8 mouse cellular contexts compared by ENCODE assay signal in the genomic region with DNA sequence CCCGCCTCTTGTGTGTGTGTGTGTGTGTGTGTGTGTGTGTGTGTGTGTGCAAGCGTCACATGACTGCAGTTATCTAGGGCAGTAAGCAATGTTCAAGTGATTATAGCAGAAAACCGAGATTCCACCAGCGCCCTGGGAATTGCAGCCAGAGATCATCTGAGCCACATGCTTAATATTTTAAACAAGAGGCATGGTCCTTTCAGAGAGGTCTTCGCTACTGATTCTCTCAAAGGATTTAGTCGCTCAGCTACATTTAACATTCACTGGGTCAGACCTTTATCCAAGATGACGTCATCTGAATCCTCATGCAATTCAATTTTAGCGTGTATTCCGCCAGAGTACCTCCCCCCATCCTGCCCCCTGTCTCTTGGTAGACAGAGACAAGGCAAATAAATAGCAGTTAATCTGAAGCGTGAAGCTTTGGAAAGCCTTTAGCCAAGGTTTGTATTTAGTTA.
DNase-seq lines count a peak whose midpoint lies in the region; TF ChIP-seq lines count a peak whose summit lies in the region.

No protein-coding gene starts in this region.

- no peaks in the 10 kb centered on the region for H3K36me3 ChIP-seq in heart, adult 2 months (ENCODE audit: control insufficient read depth, insufficient read depth, low read length)

- no peak overlapping the region for H3K9ac ChIP-seq in heart, adult 2 months (ENCODE audit: low read depth, low read length)

- TF ChIP-seq CTCF in heart, adult 2 months (IDR thresholded peaks at IDR 0.05), result no peak
- TF ChIP-seq CTCF in cerebellum, adult 2 months (IDR thresholded peaks at IDR 0.05; ENCODE audit: borderline replicate concordance, insufficient read depth, low read depth, low read length), result no peak

- no peak for TF ChIP-seq EP300 in heart, adult 2 months (IDR thresholded peaks at IDR 0.05; ENCODE audit: insufficient read depth, low read depth, low read length)

- H3K4me1 ChIP-seq in heart, adult 2 months (ENCODE audit: control insufficient read depth, insufficient read depth, low read length), result no peaks in the 10 kb centered on the region; the same call in 1 of the 2 replicates
- no peaks in the 10 kb centered on the region for H3K4me1 ChIP-seq in cerebellum, adult 2 months (ENCODE audit: control insufficient read depth, insufficient read depth, low read length)

- no peak overlapping the region for H3K4me3 ChIP-seq in heart, adult 2 months
- peak overlapping the region; percentile 12 for H3K4me3 ChIP-seq in cerebellum, adult 2 months (replicated peaks; ENCODE audit: insufficient read depth, low read depth, low read length)

- no peaks in the 10 kb centered on the region for H3K79me2 ChIP-seq in heart, adult 2 months (replicated peaks; ENCODE audit: control insufficient read depth, insufficient read depth, low read length)

- no peaks in the 10 kb centered on the region for H3K27me3 ChIP-seq in heart, adult 2 months (ENCODE audit: control insufficient read depth, insufficient read depth, low read length)
- H3K27me3 ChIP-seq in cerebellum, adult 2 months (ENCODE audit: control insufficient read depth, insufficient read depth, low read length), result no peaks in the 10 kb centered on the region

- H3K27ac ChIP-seq in heart, adult 2 months, result no peak overlapping the region
- H3K27ac ChIP-seq in cerebellum, adult 2 months (ENCODE audit: insufficient read depth, low read length), result no peak overlapping the region; the same call in 1 of the 2 replicates

- peak; percentile 10 to 16 for DNase-seq in heart, adult 18-20 months
- DNase-seq in heart, adult 2 months, result no peak
- peak; percentile 40 to 57 for DNase-seq in cerebellum, adult 2 months
- peak; percentile 18 to 37 for DNase-seq in frontal cortex, postnatal 36 days (ENCODE audit: low spot score in 2 of 2)
- peak; percentile 26 to 35 for DNase-seq in left cerebral cortex, postnatal 10 days (ENCODE audit: extremely low spot score in 1 of 2, low spot score in 2 of 2)
- peak; percentile 62 for DNase-seq in retina, postnatal 1 day
- no peak for DNase-seq in ovary, postnatal 14 days (ENCODE audit: low spot score)
- DNase-seq in adrenal gland, adult 18-20 months (ENCODE audit: low spot score in 2 of 2), result no peak

- intact Hi-C loops in heart, adult 2 months (cut with DNase I), result no loop called here
- intact Hi-C loops in left cerebral cortex, postnatal 10 days (cut with DNase I), result no loop called here

- no peak for TF ChIP-seq POLR2A in heart, adult 2 months (IDR thresholded peaks at IDR 0.05; ENCODE audit: insufficient read depth, low read depth, low read length)
- TF ChIP-seq POLR2A in cerebellum, adult 2 months (IDR thresholded peaks at IDR 0.05; ENCODE audit: borderline replicate concordance, insufficient read depth, low read length), result no peak

- 36% methylated on average over 10 of the region's 10 CpGs for WGBS in heart, adult 2 months
- 19% methylated on average over 10 of the region's 10 CpGs for WGBS in cerebellum, adult 2 months

Comparison
In these comparisons a context has a peak if more than half of its experiments do, and no peak if none do; other contexts are left out.
1. DNase-seq: peak in heart, adult 18-20 months (2 of 2), cerebellum, adult 2 months (2 of 2), frontal cortex, postnatal 36 days (2 of 2), left cerebral cortex, postnatal 10 days (2 of 2) and retina, postnatal 1 day (single experiment); none in heart, adult 2 months (0 of 2), ovary, postnatal 14 days (single experiment) and adrenal gland, adult 18-20 months (0 of 2).